Mouse (Mus musculus) heart, postnatal 14 days (tissue): ENCODE measurements around the gene Gm17409. TPM values are rescaled to one million over a fixed set of nuclear protein-coding genes. Genes with fewer than 3 reads are reported as not detected.

Source experiments
- DNase-seq, 2 experiments: peaks; one replicate each; pipeline ENCODE4 v3.0.0; 2021 to 2022
- intact Hi-C: fragments of 180-260 bp; cut with DNase I; formaldehyde crosslinking; loops from one replicate; pipeline ENCODE4 v1.15.1; 2025
- total RNA-seq, 2 experiments: library from RNA; stranded (reverse); gene quantifications; 2 replicates each; pipeline ENCODE4 v1.2.3; 2021

The Gm17409 gene
- total RNA-seq, 2 experiments from 2014 or later, result not detected

- intact Hi-C loops, result no loop called here
- no peak for DNase-seq
These were observed 11.7 kb downstream of the Gm17409 start for GRCm38 (mm10) chr2:58481450-58482100.

DNA sequence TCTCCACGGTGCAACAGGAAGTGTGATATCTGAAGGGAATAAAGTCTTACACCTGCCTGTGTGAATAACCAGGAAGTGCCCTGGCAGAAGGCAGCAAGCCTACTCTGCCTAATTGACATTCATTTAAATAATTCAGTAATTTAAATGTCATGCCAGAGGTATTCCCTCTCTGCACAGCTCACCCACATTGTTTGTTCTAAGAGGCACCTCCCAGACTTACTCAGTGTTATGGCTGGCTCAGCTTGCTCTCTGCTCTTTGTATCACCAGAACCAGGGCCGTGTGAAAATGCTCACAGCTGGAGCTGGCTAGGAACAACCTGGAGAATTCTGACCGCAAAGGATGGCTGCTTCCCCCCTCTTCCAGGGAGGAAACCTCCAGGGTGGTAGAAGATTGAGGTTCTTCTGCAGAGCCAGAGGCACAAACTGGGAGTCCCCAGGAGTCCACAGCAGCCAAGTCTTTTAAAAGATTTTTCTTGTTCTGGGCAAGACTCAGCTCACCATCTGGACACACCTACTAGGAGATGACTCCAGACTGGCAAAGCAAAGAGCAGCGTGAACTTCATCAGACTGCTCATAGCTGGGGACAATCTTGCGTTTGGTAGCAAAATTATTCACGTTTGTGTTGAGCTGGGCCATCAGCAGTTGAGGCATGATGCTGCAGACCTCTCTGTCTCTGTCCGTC is 14.5 kb downstream of the Gm17409 start:
- no peak for DNase-seq
- intact Hi-C loops, result no loop called here

DNA sequence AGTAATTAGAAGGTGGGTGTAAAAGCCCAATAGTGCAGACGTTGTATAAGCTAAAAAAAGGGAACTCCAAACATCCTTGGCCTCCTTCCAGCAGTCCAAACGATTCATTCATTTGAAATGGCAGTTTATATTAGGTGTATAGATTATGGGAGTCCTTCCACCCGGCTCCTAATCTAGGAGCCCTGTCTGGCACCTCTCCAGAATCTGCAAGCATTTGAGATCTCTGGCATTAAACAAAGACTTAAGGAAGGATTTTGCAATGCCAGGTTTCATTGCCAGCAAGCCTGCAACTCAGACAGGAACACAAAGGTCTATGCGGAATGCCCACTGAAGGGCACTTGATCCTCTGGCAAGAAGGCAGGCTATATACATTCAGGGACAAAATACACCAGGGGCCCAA is 15.2 kb downstream of the Gm17409 start:
- intact Hi-C loops, result no loop called here
- DNase-seq, result no peak

GRCm38 (mm10) chr2:58485683-58486082 is 15.8 kb downstream of the Gm17409 start:
- intact Hi-C loops, result no loop called here
- no peak for DNase-seq

GRCm38 (mm10) chr2:58486441-58487278 is 16.7 kb downstream of the Gm17409 start:
- intact Hi-C loops, result no loop called here
- no peak for DNase-seq

- DNase-seq, result no peak
- intact Hi-C loops, result no loop called here
These were observed 17.3 kb downstream of the Gm17409 start for GRCm38 (mm10) chr2:58487279-58487560.

DNA sequence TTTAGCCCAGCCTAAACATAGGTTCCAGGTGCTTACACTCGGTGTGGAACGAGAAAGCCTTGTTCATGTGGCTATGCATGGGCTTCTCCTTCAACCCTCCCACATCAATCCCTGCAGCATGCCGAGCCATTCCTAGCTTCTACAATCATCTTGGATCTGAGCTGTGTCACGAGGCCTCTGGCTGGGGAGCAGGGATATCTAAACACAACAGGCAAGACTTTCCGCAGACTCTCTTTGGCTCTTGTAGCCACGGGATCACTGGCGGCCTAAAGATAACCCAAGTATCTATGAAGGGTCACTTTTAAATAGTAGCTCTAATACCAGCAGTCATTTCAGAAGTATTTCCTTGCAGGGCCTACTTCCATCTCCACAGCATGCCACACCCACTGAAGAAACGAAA is 18.5 kb downstream of the Gm17409 start:
- intact Hi-C loops, result no loop called here
- no peak for DNase-seq

- intact Hi-C loops, result no loop called here
These were observed 19.4 kb downstream of the Gm17409 start for GRCm38 (mm10) chr2:58489275-58489674.

GRCm38 (mm10) chr2:58493685-58494635 is 24.0 kb downstream of the Gm17409 start:
- intact Hi-C loops, result no loop called here
- DNase-seq, result no peak

More at GRCm38 (mm10) chr2:58489275-58489674, 19.4 kb downstream of the Gm17409 start:
- peak; percentile 54 to 63 for DNase-seq

DNA sequence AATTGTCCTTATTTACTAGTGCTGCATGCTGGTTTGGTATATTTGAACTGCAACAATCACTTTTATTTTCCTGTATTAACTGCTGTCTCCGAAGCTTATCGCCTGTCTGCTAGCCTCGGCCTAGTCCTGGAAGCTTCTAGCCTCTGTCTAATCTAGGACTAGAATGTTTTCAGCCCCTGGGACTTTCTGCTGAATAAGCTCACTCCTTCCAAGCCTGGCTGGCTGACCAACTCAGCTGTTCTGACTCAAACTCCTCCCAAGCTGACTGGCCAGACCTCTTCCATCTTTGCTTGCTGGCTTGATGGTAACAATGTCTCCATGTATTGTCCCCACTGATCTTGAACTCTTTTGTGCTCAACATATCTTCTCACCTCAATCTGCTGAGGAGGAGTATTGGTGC is 25.4 kb downstream of the Gm17409 start:
- peak; percentile 46 to 48 for DNase-seq
- intact Hi-C loops, result no loop called here

GRCm38 (mm10) chr2:58496647-58497410 is 26.9 kb downstream of the Gm17409 start:
- peak; percentile 30 to 46 for DNase-seq
- intact Hi-C loops, result no loop called here

- intact Hi-C loops, result no loop called here
- no peak for DNase-seq
These were observed 35.6 kb downstream of the Gm17409 start for GRCm38 (mm10) chr2:58505306-58506090.

DNA sequence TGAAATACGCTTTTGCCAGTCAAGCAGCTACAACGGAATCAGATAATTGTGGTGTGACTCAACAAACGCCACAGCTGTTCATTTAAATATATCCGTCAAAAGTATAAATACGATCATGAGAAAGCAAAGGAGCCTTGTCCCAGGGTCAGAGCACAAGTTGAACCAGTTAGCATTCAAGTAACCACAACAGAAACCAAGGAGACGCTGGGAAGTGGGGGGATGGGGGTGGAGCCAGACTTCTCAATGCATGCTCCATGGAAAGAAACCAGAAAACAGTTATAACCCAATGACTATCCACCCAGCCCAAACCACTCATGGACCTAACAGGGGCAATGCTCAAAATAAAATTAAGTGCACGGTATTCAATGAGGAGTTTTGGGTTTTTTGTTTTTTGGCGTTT is 40.3 kb downstream of the Gm17409 start:
- intact Hi-C loops, result no loop called here
- DNase-seq, result no peak

DNA sequence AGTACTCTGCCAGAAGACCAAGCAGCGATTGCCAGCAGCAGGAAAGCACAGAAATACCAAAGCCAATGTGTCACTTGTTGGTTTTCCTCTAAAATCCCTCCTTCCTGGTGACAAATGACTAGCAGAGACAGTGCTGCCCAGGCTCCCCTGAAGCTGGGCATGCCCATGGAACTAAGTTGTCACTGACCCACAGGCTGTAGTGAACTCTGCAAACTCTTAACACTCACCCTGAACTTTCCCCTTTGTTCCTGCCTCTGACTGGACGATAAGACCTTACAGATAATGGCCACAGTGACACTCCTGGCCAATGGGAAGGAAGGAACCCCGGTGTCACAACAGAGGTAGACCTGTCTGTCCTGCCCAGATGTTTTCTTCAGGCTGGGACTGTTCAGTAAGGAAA is 43.3 kb downstream of the Gm17409 start:
- intact Hi-C loops, result no loop called here

GRCm38 (mm10) chr2:58514489-58514888 is 44.6 kb downstream of the Gm17409 start:
- intact Hi-C loops, result no loop called here
- DNase-seq, result no peak

More for the DNA sequence above, 43.3 kb downstream of the Gm17409 start:
- no peak for DNase-seq

DNA sequence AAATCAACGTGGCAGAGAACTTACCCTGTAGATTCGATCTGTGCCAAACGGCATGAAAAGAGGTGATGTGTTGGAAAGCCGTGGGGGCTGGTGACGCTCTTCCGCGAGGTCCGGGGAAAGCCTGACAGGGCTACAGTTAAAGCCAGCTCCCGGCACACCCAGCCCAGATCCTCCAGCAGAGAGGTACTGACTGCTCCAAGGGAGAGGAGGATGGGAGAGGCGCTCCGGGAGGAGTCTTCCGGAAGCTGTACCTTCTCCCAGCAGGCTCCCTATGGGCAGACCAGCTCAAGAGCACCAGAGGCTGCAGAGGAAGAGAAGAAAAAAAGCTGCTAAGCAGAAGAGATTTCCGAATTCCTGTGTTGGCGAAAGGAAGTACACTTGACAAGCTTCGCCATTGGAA is 46.1 kb downstream of the Gm17409 start:
- intact Hi-C loops, result no loop called here
- DNase-seq, result no peak

- intact Hi-C loops, result no loop called here
- DNase-seq, result no peak
These were observed 47.0 kb downstream of the Gm17409 start for GRCm38 (mm10) chr2:58516920-58517319.

- intact Hi-C loops, result no loop called here
- no peak for DNase-seq
These were observed 48.6 kb downstream of the Gm17409 start for GRCm38 (mm10) chr2:58518517-58518916.
